Mouse (Mus musculus) stomach, postnatal 0 days (tissue): ENCODE measurements around the gene Irak2. TPM values are rescaled to one million over a fixed set of nuclear protein-coding genes. Genes with fewer than 3 reads are reported as not detected.

ENCODE experiments used
- ATAC-seq: fragments of 200-750 bp; cut with Nextera tagmentation; 2 replicates; pipeline ENCODE4 v1.8.0; 2017; ENCODE audit not compliant: low FRiP score, low TSS enrichment
- DNase-seq: peaks from one replicate; pipeline ENCODE4 v3.0.0-alpha.2; 2016; ENCODE audit warnings: low spot score
- H3K27ac ChIP-seq: fragments of 300-500 bp; sonication (generic); replicated peaks from 2 replicates; pipeline ENCODE4 v1.5.1; 2014; ENCODE audit warnings: mild to moderate bottlenecking, control low read depth
- H3K27me3 ChIP-seq: fragments of 300-500 bp; sonication (generic); 2 replicates; pipeline ENCODE4 v1.6.1; 2014; ENCODE audit warnings: low read length; ENCODE audit not compliant: control insufficient read depth, insufficient read depth
- H3K36me3 ChIP-seq: fragments of 300-500 bp; sonication (generic); 2 replicates; pipeline ENCODE4 v1.6.1; 2014; ENCODE audit warnings: low read length, mixed read lengths; ENCODE audit not compliant: control insufficient read depth, insufficient read depth
- H3K4me1 ChIP-seq: fragments of 300-500 bp; sonication (generic); replicated peaks from 2 replicates; pipeline ENCODE4 v1.6.1; 2014; ENCODE audit warnings: antibody characterized with exemption; ENCODE audit not compliant: control insufficient read depth, insufficient read depth
- H3K4me2 ChIP-seq: fragments of 300-500 bp; sonication (generic); replicated peaks from 2 replicates; pipeline ENCODE4 v1.6.1; 2014; ENCODE audit warnings: low read depth, mild to moderate bottlenecking, control low read depth, moderate library complexity
- H3K4me3 ChIP-seq: fragments of 300-500 bp; sonication (generic); 2 replicates; pipeline ENCODE4 v1.5.1; 2014; ENCODE audit warnings: low read depth, low read length, control low read depth
- H3K9ac ChIP-seq: fragments of 300-500 bp; sonication (generic); 2 replicates; pipeline ENCODE4 v1.6.1; 2014; ENCODE audit warnings: mild to moderate bottlenecking, low read length, control low read depth, mixed read lengths
- H3K9me3 ChIP-seq: fragments of 300-500 bp; sonication (generic); 2 replicates; pipeline ENCODE4 v1.6.1; 2016; ENCODE audit warnings: low read length; ENCODE audit not compliant: control insufficient read depth
- CTCF ChIP-seq: IDR thresholded peaks from 2 replicates; pipeline ENCODE4 v1.5.1; 2016; ENCODE audit warnings: antibody characterized with exemption, low read depth, mild to moderate bottlenecking, moderate library complexity
- EP300 ChIP-seq: optimal IDR thresholded peaks from 2 replicates; pipeline ENCODE3; 2016; ENCODE audit warnings: antibody characterized with exemption
- WGBS: fragments of 180-500 bp; shearing (Covaris S2); extraction: QIAGEN DNeasy Blood & Tissue Kit; methylation state at CpG from one replicate; pipeline ENCODE4 v1.1.7; 2014; 5-methylcytosine and 5-hydroxymethylcytosine counted together
- polyA plus RNA-seq: library from polyadenylated mRNA; unstranded; fragments of >200 nt; fragmentation: Nextera tagmentation; extraction: Ambion mirVana; gene quantifications from 2 replicates; pipeline ENCODE4 v1.2.1, GENCODE M21; 2015

Gene Irak2
- polyA plus RNA-seq, 1 experiment from 2014 or later = 9.6 TPM

- TF ChIP-seq EP300 = no peak
- no peak for TF ChIP-seq CTCF
These were observed 37.0 kb downstream of the Irak2 start for GRCm38 (mm10) chr6:113675234-113675633.

DNA sequence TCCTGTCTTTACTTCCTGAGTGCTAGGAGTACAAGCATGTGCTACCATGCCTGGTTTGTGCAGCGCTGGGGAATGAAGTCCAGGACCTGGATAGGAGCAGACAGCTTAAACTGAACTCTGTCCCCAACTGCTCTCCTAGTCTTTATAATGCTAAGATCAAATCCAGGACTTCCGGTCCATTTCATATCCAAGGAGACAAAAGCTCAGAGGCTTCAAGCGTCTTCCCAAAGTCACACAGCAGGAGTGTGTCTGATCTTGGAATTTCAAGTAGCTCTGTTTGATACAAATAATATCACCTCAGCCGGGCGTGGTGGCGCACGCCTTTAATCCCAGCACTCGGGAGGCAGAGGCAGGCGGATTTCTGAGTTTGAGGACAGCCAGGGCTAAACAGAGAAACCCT is 37.7 kb downstream of the Irak2 start:
- no peak for DNase-seq
- 95% methylated on average over 9 of the region's 9 CpGs for WGBS
- Histone ChIP-seq H3K4me2 (no peak overlapping the region), H3K9ac (no peak overlapping the region), H3K27me3 (no peaks in the 10 kb centered on the region), H3K9me3 (no peaks in the 10 kb centered on the region), H3K36me3 (no peaks in the 10 kb centered on the region), H3K4me1 (no peaks in the 10 kb centered on the region), H3K4me3 (no peak overlapping the region), H3K27ac (no peak overlapping the region)
- no peak for ATAC-seq
- TF ChIP-seq EP300 (no peak), CTCF (no peak)

More at GRCm38 (mm10) chr6:113675234-113675633, 37.0 kb downstream of the Irak2 start:
- DNase-seq = peak; percentile 68
- H3K27me3 ChIP-seq = no peaks in the 10 kb centered on the region
- 58% methylated on average over 4 of the region's 4 CpGs for WGBS
- H3K9me3 ChIP-seq = no peaks in the 10 kb centered on the region
- no peaks in the 10 kb centered on the region for H3K4me1 ChIP-seq
- no peak overlapping the region for H3K9ac ChIP-seq
- H3K36me3 ChIP-seq = no peaks in the 10 kb centered on the region
- ATAC-seq = peak; percentile 87
- H3K27ac ChIP-seq = no peak overlapping the region
- H3K4me2 ChIP-seq = no peak overlapping the region
- no peak overlapping the region for H3K4me3 ChIP-seq

- no peak overlapping the region for H3K27ac ChIP-seq
- DNase-seq = no peak
- no peaks in the 10 kb centered on the region for H3K9me3 ChIP-seq
- no peak overlapping the region for H3K4me2 ChIP-seq
- H3K4me1 ChIP-seq = no peaks in the 10 kb centered on the region
- WGBS = 70% methylated on average over 14 of the region's 14 CpGs
- TF ChIP-seq CTCF (no peak), EP300 (no peak)
- H3K36me3 ChIP-seq = no peaks in the 10 kb centered on the region
- H3K9ac ChIP-seq = no peak overlapping the region
- ATAC-seq = no peak
- no peaks in the 10 kb centered on the region for H3K27me3 ChIP-seq
- H3K4me3 ChIP-seq = no peak overlapping the region
These were observed 38.9 kb downstream of the Irak2 start for GRCm38 (mm10) chr6:113677070-113677734.

DNA sequence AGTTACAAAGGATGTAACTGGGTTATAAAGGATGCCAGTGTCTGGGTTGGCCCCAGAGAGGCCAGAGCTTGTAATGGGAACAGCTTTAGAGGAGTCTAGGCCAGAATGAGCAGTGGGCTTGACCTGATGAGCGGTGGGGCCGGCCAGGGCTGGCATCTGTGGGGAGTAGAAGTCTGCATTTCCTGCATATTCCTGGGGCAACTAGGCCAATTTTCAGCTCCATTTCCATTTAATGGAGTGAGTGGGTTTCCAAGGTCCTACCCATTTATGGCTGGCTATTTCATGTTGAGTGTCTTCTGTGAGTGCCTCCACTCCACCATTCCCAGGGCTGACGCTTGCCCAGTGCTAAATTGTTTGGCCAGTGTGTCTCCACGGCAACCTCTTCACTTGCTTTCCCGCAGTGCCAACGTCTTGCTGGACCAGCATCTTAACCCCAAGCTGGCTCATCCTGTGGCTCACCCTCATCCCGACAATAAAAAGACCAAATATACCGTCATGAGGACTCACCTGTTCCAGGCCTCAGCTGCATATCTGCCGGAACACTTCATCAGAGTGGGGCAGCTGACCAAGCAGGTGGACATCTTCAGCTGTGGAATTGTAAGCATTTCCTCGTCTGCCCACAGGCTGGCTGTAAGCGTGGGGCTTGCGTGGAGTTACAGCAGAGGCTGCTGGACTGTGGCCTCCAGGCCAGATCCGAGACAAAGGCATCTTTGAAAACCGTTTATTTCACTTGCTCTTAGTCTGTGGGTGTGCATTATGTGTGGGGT is 40.2 kb downstream of the Irak2 start:
- Histone ChIP-seq H3K27ac (no peak overlapping the region), H3K9ac (no peak overlapping the region), H3K4me2 (no peak overlapping the region), H3K4me3 (no peak overlapping the region), H3K9me3 (no peaks in the 10 kb centered on the region), H3K27me3 (no peaks in the 10 kb centered on the region), H3K4me1 (no peaks in the 10 kb centered on the region), H3K36me3 (no peaks in the 10 kb centered on the region; the same call in 1 of the 2 replicates)
- DNase-seq (no peak), ATAC-seq (no peak)
- TF ChIP-seq CTCF (no peak), EP300 (no peak)
- WGBS = 75% methylated on average over 14 of the region's 14 CpGs

- Histone ChIP-seq H3K27me3 (no peaks in the 10 kb centered on the region), H3K27ac (no peak overlapping the region), H3K4me2 (no peak overlapping the region), H3K4me1 (no peaks in the 10 kb centered on the region), H3K4me3 (no peak overlapping the region), H3K9me3 (no peaks in the 10 kb centered on the region), H3K36me3 (no peaks in the 10 kb centered on the region; the same call in 1 of the 2 replicates), H3K9ac (no peak overlapping the region)
- WGBS = 80% methylated on average over 9 of the region's 9 CpGs
- ATAC-seq (no peak), DNase-seq (no peak)
- TF ChIP-seq CTCF = no peak
- no peak for TF ChIP-seq EP300
These were observed 41.8 kb downstream of the Irak2 start for GRCm38 (mm10) chr6:113679993-113680566.

GRCm38 (mm10) chr6:113681271-113681670 is 43.0 kb downstream of the Irak2 start:
- H3K27me3 ChIP-seq = no peaks in the 10 kb centered on the region
- no peaks in the 10 kb centered on the region for H3K9me3 ChIP-seq
- WGBS = 23% methylated on average over 4 of the region's 4 CpGs
- no peak overlapping the region for H3K4me3 ChIP-seq
- no peaks in the 10 kb centered on the region for H3K4me1 ChIP-seq
- H3K4me2 ChIP-seq = no peak overlapping the region
- H3K27ac ChIP-seq = no peak overlapping the region
- ATAC-seq = peak; percentile 74
- no peak overlapping the region for H3K9ac ChIP-seq
- DNase-seq = peak; percentile 85
- H3K36me3 ChIP-seq = no peaks in the 10 kb centered on the region; the same call in 1 of the 2 replicates
- TF ChIP-seq CTCF (peak; percentile 90), EP300 (no peak)
